Mouse (Mus musculus) cerebellum, adult 11-12 months (tissue): Measurements from ENCODE around the gene Rabac1.

Experiments used
- DNase-seq: peaks from one replicate; pipeline ENCODE4 v3.0.0; 2022

Gene Rabac1

DNA sequence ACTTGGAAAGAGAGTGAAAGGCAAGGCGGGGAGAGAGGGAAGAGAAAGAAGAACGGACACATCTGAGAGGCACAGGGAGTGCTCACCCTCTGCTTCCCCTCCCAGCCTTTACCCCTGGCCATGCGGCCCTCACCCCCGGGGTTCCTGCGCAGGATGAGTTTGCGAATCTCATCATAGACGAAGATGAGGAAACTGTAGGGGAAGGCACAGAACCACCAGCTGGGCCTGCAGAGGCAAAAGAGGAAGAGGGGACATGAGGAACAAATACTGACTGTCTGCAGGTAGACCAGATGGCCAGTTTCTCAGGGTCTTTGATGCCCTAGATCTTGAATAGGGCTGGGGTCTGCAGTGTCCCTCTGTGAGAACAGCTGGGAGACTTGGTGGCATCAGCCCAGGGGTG is 6.2 kb upstream of the Rabac1 start:
- no peak for DNase-seq

DNA sequence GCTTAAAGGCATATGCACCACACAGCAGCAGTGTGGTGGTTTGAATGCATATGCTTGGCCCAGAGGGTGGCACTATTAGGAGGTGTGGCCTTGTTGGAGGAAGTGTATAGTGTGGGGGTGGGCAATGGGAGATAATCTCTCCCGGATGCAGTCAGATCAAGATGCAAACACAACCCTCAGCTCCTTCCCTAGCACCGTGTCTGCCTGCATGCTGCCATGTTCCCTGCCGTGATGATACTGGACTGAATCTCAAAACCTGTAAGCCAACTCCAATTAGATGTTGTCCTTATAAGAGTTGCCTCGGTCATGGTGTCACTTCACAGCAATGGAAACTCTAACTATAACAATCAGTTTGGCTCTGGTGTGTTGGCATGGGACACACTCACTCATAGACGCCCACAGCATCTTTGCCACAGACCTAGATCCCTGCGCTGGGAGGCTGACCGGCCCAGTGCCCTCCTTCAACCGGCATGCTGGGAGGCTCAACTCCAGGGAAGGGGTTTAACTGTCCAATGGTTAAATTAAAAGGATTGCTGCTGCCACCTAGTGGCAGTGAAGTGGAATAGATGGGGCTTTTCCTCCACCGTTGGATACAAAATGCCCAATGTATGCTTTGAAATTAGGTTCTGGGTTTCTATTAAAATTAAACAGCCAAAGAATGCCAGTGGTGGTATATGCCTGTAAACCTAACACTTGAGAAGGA is 2.5 kb upstream of the Rabac1 start:
- DNase-seq: peak; percentile 68

DNA sequence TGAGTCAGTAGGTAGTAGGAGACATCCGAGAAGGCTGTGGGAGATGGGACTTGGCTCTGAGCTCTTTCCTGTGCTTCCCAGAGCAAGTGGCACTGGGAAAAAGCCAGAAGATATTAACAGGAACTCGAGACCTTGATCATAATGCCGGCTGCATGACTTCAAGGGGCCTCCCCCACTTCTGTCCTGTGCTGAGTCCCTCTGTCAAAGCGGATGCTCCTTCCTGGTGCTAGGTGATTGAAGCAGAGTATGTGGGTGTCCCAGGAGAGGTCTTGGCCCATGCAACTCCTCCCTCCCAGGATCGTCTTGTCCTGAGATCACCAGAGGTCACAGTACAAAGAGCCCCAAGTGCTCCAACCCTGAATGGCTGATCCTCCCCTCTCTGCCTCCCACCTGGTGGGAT is 1.3 kb upstream of the Rabac1 start:
- DNase-seq: peak; percentile 69

DNA sequence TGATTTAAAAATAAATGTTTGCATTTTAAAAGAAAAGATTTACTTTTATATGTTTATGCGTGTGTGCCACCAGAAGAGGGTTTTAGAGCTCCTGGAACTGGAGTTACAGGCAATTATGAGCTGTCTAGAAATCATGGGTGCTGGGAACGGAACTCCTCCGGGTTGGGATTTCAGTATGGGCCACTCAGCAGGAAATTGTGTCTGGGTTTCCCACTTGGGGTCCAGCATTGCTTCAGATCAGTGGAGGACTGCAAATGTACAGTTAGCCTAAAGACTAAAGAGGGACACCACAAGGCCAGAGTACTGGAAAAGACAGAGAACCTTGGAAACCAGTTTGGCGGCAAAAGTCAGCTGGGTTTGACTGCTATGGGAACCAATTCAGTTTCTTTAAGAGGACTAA is 654 bp upstream of the Rabac1 start:
- peak; percentile 54 for DNase-seq

DNA sequence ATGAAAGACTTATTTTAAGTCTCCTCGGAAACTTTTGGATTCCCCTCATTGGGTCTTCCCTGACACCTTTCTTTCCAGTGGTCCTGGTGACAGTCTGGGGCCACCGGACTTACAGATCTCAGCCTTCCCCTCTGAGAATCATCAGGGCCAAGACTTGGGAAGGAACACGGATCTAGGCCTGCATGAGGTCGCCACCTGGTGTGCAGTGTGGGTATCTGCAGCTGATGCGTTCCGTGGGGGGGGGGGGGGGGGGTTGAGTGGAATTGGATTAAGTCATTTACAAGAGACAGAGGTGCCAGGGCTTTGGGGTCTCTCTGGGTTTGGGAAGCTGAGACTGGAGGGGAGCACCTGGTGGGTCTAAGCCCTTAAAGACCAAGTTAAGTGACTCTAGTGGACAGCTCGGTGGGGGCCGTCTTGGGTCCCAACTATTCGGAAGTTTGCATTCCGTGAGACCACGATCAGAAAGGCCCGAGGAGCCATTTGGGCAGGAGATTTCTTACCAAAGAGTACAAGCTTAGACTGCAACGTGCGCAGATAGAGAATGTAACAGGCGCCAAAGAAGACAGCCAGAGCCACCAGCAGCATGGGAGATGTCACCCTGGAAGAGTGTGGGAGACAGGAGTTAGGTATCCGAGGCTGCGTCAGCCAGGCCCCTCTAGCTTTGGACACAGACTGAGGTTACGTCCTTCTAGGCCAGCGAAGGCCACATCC is 1.1 kb downstream of the Rabac1 start:
- peak; percentile 69 for DNase-seq

DNA sequence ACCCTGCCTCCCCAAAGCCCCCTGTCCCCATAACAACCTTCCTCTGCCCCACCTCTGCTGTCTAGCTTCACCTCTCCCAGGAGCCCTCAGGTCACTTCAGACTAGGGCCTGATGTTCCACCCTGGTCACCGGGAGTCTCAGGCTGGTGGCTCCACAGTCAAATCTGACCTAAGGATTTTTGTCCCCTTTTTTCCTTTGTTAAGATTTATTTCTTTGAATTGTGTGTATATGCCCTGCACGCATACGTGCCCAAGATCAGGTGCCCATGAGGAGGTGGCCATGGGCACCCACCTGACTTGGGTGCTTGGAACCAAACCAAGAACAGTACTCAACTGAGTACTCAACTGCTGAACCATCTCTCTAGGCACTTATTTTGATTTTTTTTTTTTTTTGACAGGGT is 2.2 kb downstream of the Rabac1 start:
- DNase-seq: no peak

DNA sequence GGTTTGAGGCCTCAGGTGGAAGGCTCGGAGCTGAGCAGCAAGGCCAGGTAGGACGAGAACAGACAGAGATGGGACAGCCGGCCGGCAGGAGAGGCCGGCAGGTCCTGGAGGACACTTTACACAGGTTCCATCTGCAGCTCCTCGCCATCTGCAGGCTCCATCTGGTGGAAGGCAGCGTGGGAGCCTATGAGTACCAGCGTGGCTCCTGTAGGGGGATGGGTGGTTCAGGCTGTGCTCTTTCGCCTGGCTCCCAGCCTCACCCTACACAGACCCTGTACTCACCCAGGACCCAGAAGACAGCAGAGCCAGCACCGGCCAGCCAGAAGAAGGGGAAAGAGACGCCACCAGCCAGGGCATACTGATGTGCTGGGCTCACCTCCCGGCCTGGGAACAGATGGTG is 2.7 kb downstream of the Rabac1 start:
- DNase-seq: peak; percentile 92

DNA sequence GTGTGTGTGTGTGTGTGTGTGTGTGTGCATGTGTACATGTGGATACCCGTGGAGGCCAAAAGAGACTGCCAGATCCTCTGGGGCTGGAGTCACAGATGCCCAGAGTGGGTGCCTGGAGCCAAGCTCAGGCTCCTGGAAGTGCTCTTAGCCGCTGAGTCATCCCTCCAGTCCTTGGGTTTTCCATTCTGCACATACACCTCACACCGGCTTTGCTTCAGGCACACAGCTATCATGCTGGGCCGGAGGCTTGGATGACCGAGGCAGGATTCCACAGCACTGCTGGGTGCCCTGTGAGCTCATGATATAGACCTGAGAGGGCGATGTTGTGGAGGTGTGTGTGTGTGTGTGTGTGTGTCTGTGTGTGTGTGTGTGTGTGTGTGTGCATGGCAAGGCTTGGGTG is 4.1 kb downstream of the Rabac1 start:
- DNase-seq: peak; percentile 64

DNA sequence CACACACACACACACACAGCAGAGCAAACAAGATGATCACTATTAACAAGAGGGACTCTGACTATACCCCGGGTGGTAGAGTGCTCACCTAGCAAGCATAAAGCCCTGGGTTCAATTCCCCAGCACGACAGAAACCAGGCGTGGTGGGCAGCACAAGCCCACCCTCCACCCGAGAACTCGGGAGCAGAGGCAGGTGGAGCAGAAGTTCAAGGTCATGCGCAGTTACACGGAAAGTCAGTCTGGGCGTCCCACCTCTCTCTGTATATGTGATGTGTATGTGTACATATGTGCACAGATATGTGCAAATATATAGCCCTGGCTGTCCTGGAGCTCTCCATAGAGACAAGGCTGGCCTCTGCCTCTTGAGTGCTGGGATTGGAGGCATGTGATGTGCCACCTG is 4.6 kb downstream of the Rabac1 start:
- peak; percentile 56 for DNase-seq

DNA sequence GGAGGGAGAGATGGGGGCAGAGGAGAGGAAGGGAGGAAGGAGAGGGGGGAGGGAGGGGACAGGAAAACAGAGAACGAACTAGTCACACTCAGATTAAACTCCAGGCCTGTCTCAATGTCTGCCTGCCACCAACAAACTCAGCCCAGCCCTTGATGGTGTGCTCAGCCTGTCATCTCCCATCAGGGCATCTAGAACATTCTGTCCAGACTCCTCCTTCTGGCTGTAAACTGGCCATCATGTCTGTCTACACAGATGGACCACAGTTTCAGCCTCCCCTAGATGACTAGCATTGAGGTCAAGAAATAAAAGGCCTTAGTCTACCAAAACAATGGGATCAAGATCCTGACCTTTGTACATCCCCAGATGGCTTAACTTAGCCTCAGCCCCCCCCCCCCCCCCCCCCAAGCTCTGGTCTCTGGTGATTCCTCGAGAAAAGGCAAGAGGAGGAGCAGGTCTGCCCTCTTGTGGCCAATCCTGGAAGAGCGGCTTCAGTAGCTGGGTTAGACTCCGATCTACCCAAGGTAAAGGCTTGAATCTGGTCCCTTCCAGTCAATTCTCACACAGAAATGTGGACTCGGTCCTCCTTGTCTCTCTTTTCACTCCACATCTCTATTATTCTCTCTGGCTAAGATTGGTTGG is 7.5 kb downstream of the Rabac1 start:
- peak; percentile 83 for DNase-seq

DNA sequence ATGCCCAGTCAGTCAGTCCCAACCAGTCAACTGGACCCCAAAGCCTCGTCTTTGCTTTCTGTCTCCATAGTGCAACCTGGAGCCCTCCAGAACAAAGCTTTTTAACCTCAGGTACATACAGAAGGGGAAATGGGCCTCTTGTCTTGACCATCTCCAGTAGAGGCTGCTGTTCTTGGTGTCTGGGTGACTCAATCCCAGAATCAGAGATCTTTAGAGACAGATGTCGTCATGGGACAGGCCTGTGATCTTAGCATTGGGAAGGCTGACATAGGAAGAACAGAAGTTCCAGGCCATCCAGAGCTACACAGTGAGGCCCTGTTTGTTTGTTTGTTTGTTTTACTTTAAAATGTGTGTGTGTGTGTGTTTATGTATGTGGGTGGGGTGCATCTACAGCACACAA is 8.3 kb downstream of the Rabac1 start:
- no peak for DNase-seq

DNA sequence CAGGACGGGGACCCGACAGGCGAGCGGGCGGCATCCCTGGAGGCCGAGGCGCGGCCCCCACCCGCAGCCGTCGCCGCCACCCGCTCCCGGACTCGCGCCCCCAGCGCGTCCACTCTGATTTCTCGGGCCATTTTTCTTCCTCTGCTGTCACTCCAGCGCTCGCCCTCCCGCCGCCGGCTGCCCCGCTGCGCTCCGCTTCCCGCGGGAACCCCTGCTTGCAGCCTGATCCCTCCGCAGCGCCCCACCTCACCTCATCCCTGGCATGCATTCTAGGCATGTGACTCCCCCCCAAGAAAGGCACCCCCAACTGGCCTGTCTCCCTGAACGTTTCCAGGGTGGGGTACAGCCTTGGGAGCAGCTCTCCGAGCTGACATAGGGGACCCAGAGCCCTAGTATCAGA is 17.3 kb downstream of the Rabac1 start:
- DNase-seq: no peak

DNA sequence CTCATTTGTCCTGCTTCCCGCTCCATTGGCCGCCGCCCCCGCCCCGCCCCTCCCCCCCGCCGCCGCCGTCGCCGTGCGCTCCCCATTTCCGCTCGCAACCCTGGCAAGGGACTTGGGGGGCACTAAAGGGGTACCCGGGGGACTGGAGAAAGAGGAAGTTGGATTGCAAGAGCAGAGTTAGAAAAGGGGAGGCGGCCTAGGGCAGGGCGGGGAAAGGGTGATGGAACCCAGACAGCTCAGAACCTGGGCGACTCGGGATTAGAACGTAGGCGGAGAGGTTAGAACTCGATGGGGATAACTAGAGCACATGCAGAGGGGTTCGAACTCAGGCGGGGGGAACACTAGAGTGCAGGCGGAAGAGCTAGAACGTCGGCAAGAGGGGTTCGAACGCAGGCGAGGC is 18.1 kb downstream of the Rabac1 start:
- no peak for DNase-seq

DNA sequence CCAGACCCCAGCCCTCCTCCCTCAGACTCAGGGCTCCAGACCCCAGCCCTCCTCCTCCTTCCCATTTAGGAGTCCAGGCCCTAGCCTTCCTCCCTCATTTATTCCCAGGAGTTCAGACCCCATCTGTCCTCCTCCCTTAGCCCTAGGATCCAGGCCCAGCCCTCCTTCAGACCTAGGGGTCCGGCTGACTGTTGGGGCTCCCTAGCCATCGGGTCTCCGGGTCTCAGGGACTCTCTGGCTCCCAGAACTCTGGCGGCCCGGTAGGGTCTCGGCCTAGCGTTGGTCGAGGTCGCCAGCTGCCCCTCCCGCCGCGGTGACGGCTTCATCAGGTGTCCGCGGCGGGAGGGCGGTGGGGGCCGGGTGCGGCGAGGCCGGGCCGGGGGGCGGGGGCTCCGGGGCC is 18.6 kb downstream of the Rabac1 start:
- no peak for DNase-seq

DNA sequence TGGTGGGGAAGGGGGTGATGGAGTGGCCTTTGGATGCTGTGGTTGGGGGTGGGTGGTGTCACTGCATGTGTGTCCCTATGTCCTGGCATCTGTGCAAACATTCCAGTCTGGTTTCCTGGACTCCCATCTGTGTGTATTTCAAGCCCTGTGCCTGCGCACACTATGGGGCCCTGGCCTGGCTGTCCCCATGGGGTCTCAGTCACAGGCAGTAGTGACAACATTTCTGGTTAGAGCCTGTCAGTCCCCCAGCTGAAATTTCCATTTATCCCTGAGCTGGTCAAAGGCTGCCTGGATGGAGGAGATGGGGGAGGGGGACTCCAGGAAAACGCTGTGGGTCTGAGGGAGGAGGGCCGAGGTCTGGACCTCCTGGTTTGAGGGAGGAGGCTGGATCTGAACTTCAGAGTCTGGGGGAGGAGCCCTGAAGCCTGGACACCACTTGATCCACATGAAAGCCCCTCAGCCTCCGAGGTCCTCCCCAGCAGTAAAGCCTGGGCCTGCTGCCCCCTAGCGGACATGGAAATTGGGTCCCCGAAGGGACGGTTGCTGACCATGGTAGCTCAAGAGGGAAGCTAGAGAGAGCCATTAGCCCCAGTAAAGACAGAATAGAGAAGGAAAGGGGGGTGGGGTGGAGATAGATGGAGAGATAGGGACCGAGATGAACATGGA is 22.5 kb downstream of the Rabac1 start:
- DNase-seq: peak; percentile 44

DNA sequence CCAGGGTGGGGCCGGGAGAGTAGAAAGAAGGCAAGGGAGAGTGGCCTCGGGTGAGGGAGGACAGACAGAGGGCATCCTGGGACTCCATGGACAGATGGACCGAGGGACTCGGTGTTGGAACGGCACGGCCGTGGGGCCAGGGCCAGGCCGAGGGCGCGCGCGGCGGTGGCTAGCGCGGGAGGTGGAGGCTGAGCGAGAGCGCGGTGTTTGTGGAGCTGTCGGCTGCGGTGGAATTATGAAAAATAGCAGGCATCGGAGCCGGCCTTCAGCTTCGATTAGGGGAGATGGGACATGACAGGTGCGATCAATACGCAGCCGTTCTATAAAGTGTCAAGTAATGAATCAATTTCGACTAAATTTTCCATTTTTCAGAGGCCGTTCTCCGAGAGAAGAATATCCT is 23.8 kb downstream of the Rabac1 start:
- no peak for DNase-seq

DNA sequence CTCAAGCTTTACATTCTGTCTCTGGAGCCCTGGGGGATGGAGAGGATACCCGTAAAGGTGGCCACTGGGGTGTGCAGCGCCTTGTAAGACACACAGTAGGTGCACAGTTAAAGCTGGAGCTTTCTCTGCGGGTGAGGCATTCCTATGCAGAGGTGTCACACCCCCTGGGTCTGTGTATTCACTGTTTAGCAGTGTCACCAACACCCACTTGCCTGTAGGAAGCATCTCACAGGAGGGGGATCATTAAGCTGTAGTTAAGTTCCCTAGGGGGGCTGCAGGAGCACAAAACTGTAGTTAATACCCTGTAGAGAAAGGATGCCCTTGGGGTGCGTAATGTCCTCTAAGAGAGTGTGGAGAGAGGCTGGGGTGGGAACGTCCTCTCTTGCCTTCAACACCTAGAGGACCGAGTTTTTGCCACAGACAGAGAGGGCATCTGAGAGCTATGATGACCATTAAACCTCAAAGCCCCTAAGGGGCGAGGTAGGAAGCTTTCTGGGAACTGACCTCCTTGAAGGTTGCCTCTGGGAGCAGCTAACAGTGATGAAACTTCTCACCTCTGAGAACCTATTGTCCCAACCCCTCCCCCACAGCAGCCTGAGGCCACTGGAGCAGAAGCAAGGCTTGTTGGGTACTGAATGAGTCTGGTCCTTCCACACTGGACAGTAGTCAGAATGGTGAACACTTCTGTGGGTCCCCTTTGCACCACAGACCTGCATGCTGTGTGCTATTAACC is 25.1 kb downstream of the Rabac1 start:
- DNase-seq: no peak

DNA sequence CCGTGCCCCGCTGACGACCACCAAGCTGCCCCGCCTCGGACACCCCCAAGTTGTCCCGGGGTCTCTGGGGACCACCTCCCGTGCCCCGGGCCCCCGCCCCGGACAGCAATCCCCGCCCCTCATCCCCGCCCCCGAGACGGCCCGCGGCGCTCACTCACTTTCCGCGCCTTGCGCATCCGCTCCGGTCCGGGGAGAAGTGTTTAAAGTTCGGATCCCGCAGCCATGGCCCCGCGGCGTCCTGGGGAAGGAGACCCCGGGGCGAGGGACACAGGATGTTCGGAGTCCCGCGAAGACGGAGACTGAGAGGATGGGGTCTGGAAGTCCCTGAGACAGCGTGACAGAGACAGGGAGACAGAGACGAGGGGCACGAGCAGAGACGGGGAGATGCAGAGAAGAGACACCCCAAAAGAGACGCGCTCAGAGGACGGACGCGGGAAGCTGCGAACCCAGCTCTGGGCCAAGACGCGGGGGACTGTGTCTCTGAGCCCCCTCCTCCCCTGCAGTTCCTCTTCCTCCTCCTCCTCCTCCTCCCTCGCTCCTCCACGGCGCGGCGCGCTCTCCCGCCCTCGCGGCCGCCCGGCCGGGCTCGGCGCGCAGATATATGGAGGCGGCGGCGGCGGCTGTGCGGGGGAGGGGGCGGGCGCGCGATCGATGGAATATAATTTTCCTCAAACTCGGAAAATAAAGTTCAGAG is 28.1 kb downstream of the Rabac1 start, which contains the start of gene Gm4881:
Gene Gm4881, minus strand, starts transcription at position 238 of the 694 bp plus-strand sequence.
- no peak for DNase-seq

DNA sequence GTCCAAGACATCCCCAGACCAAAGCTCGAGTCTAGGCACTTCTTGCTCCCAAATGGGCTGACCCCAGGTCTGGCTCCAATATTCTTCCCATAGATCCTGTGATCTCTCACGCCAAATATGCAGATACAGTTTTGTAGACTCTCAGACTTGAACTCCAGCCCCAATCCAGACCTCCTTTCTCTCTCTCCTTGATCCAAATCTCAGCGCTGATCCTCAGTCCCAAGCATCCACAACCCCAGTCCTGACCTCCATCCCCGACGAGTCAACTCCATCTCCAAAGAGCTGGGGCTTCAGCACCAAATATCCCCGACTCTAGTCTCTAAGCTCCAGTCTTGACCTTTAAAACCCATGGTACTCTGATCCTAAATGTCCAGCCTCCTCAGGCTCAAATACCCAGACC is 28.9 kb downstream of the Rabac1 start:
- DNase-seq: no peak

DNA sequence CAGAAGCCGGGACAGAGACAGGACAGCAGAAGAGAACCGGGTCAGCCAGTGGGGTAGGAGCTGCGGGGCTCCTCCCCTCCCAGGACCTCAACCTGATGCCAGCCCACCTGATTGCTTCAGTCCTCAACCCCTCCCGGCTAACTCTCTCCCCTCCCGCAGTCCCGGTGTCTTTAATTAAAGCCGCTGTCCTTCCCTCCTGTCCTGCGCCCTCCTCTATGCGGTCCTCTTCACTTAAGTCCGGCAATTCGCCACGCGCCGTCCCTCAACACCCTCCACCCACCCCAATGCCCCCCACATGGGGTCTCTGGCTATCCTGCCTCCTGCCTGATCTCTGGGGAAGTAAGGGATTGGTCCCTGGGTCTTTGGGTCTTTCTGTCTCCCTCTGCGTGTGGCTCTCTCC is 40.9 kb downstream of the Rabac1 start:
- no peak for DNase-seq

DNA sequence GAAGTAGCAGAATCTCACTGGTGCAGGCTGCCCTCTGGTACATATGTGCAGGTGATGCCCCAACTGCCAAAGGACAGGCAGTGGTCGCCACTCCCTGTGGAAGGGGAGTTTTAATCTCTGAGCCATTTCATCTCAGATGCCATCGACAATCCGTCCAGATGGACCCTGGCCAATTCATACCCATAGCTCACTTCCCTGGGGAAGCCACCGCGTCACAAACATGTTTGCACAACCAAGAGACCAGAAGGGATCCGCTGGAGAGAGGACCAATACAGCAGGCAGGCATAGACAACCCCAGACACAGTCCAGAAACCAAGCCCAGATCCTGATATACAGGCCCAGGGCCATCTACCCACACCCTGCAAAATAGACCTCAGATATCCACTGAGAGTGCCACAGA is 42.1 kb downstream of the Rabac1 start:
- no peak for DNase-seq
